Mouse (Mus musculus) heart, embryonic 14.5 days (tissue): ENCODE results near the gene Rhno1. TPM values are rescaled to one million over a fixed set of nuclear protein-coding genes. Genes with fewer than 3 reads are reported as not detected.
"Not testable (repeated sequence)": the region's sequence is repeated elsewhere in the genome, so short reads cannot be mapped to it uniquely, and the experiment has no call there.

Source experiments
- ATAC-seq: fragments of 200-750 bp; cut with Nextera tagmentation; 2 replicates; pipeline ENCODE4 v1.8.0; 2017; ENCODE audit warnings: low read depth, moderate TSS enrichment; ENCODE audit not compliant: insufficient number of reproducible peaks, insufficient read depth, low FRiP score
- H3K27ac ChIP-seq, 2 experiments: fragments of 200-500 bp in 1 of 2; fragments of 300-500 bp in 1 of 2; sonication (generic) in 1 of 2; replicated peaks in 1 of 2; 2 replicates each; pipeline ENCODE4 v1.5.1; 2012 to 2014; ENCODE audit warnings: low read depth in 2 of 2, low read length in 2 of 2, control low read depth in 1 of 2, mild to moderate bottlenecking in 1 of 2, mixed read lengths in 1 of 2; ENCODE audit not compliant: control insufficient read depth in 1 of 2, insufficient read depth in 1 of 2
- H3K27me3 ChIP-seq: fragments of 300-500 bp; sonication (generic); 2 replicates; pipeline ENCODE4 v1.6.1; 2014; ENCODE audit warnings: mild to moderate bottlenecking, low read length, control low read depth; ENCODE audit not compliant: control insufficient read depth, insufficient read depth
- H3K36me3 ChIP-seq: fragments of 300-500 bp; sonication (generic); 2 replicates; pipeline ENCODE4 v1.6.1; 2014; ENCODE audit warnings: mild to moderate bottlenecking, control low read depth, low read length, mixed read lengths; ENCODE audit not compliant: control insufficient read depth, insufficient read depth
- H3K4me1 ChIP-seq, 2 experiments: fragments of 200-500 bp in 1 of 2; fragments of 300-500 bp in 1 of 2; sonication (generic) in 1 of 2; 2 replicates each; pipeline ENCODE4 v1.6.1; 2012 to 2014; ENCODE audit warnings: low read length in 2 of 2, control low read depth in 1 of 2, mixed read lengths in 1 of 2; ENCODE audit not compliant: control insufficient read depth in 2 of 2, insufficient read depth in 2 of 2
- H3K4me2 ChIP-seq: fragments of 300-500 bp; sonication (generic); 2 replicates; pipeline ENCODE4 v1.6.1; 2014; ENCODE audit warnings: mild to moderate bottlenecking, low read length
- H3K4me3 ChIP-seq, 2 experiments: fragments of 200-500 bp in 1 of 2; fragments of 300-500 bp in 1 of 2; sonication (generic) in 1 of 2; 2 replicates each; pipeline ENCODE4 v1.5.1; 2012 to 2014; ENCODE audit warnings: low read length in 2 of 2, mild to moderate bottlenecking in 2 of 2, control low read depth in 1 of 2, low read depth in 1 of 2, moderate library complexity in 1 of 2; ENCODE audit not compliant: control insufficient read depth in 1 of 2, insufficient read depth in 1 of 2
- H3K9ac ChIP-seq: fragments of 300-500 bp; sonication (generic); 2 replicates; pipeline ENCODE4 v1.6.1; 2014; ENCODE audit warnings: mild to moderate bottlenecking, low read length
- H3K9me3 ChIP-seq: fragments of 300-500 bp; sonication (generic); 2 replicates; pipeline ENCODE4 v1.6.1; 2016; ENCODE audit warnings: low read length, control low read depth; ENCODE audit not compliant: control insufficient read depth
- WGBS: fragments of 180-500 bp; shearing (Covaris S2); extraction: QIAGEN DNeasy Blood & Tissue Kit; methylation state at CpG from one replicate; pipeline ENCODE4 v1.1.7; 2014; 5-methylcytosine and 5-hydroxymethylcytosine counted together
- polyA plus RNA-seq: library from polyadenylated mRNA; unstranded; fragments of >200 nt; fragmentation: Nextera tagmentation; extraction: Ambion mirVana; gene quantifications from 2 replicates; pipeline ENCODE4 v1.2.1, GENCODE M21; 2014

The Rhno1 gene
- polyA plus RNA-seq, 1 experiment from 2014 or later: 79.2 TPM

- no peaks in the 10 kb centered on the region for H3K9me3 ChIP-seq
- H3K27me3 ChIP-seq: no peaks in the 10 kb centered on the region
- peaks cover 5 to 13% of the 10 kb centered on the region in 2 experiments; a peak in 3 of 4 replicates for H3K4me1 ChIP-seq
- H3K9ac ChIP-seq: no peak overlapping the region
- no peaks in the 10 kb centered on the region for H3K36me3 ChIP-seq
- WGBS: 77% methylated on average over 7 of the region's 7 CpGs
- ATAC-seq: no peak
- H3K4me3 ChIP-seq: no peak overlapping the region
- H3K27ac ChIP-seq: no peak overlapping the region
- H3K4me2 ChIP-seq: no peak overlapping the region
Measured at GRCm38 (mm10) chr6:128397574-128398261, 35.0 kb upstream of the Rhno1 start.

GRCm38 (mm10) chr6:128390683-128391082 lies 28.0 kb upstream of the Rhno1 start:
- Histone ChIP-seq H3K4me1 (no peaks in the 10 kb centered on the region; a peak in 1 of 4 replicates), H3K4me2 (no peak overlapping the region), H3K27me3 (no peaks in the 10 kb centered on the region), H3K9ac (no peak overlapping the region), H3K4me3 (no peak overlapping the region), H3K9me3 (no peaks in the 10 kb centered on the region), H3K27ac (no peak overlapping the region), H3K36me3 (no peaks in the 10 kb centered on the region)
- 68% methylated on average over 1 of the region's 1 CpGs for WGBS
- ATAC-seq: no peak

DNA sequence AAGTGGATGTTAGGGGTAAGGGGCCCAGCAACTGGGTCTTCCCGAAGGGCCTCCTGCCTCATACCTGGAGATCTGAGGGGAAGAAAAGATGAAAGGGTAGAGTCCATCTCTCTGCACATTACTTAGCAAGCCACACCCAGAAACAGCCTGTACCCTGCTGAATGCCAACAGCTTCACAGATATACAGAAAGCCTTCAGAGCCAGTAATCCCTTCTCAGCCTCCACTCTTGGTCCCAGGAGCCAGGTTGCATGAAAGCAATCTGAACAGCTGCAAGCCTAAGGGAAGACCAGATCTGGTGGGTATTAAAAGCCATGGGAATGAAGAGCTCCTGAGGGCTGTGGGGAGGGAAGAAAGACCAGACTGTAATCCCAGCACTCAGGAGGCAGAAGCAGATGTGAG lies 26.5 kb upstream of the Rhno1 start:
- H3K27me3 ChIP-seq: no peaks in the 10 kb centered on the region
- no peaks in the 10 kb centered on the region for H3K9me3 ChIP-seq
- H3K4me1 ChIP-seq: no peaks in the 10 kb centered on the region; a peak in 1 of 4 replicates
- H3K4me2 ChIP-seq: no peak overlapping the region
- H3K36me3 ChIP-seq: no peaks in the 10 kb centered on the region
- H3K9ac ChIP-seq: no peak overlapping the region
- H3K4me3 ChIP-seq: no peak overlapping the region
- WGBS: 78% methylated on average over 1 of the region's 1 CpGs
- no peak overlapping the region for H3K27ac ChIP-seq
- ATAC-seq: no peak

- ATAC-seq: no peak
- no peak overlapping the region for H3K27ac ChIP-seq
- no peaks in the 10 kb centered on the region for H3K4me1 ChIP-seq
- WGBS: 49% methylated on average over 1 of the region's 1 CpGs
- no peak overlapping the region for H3K4me2 ChIP-seq
- H3K9me3 ChIP-seq: no peaks in the 10 kb centered on the region
- H3K9ac ChIP-seq: no peak overlapping the region
- H3K4me3 ChIP-seq: no peak overlapping the region
- no peaks in the 10 kb centered on the region for H3K27me3 ChIP-seq
- H3K36me3 ChIP-seq: no peaks in the 10 kb centered on the region
Measured at GRCm38 (mm10) chr6:128385026-128385425, 22.3 kb upstream of the Rhno1 start.

DNA sequence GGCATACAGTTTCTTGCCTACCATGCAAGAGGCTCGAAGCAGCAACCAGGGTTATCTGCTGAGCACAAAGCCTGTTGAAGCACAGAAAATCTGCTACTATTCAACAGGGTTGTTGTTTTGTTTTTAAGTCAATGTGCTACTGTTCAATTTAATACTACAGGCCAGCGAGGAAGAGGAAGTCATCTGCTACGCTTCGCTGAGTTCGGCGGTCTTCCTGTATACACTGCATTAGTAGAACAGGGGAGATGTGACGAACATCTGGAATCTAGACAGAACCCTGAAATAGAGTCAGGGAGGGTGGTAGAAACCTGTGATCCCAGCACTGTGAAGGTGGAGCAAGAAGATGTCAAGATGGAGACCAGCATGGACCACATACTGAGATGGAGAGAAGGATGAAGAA lies 21.0 kb upstream of the Rhno1 start:
- H3K27me3 ChIP-seq: no peaks in the 10 kb centered on the region
- H3K9ac ChIP-seq: no peak overlapping the region
- ATAC-seq: no peak
- no peak overlapping the region for H3K4me2 ChIP-seq
- H3K36me3 ChIP-seq: no peaks in the 10 kb centered on the region
- WGBS: 75% methylated on average over 7 of the region's 7 CpGs
- H3K9me3 ChIP-seq: no peaks in the 10 kb centered on the region
- H3K27ac ChIP-seq: no peak overlapping the region
- H3K4me1 ChIP-seq: no peaks in the 10 kb centered on the region
- H3K4me3 ChIP-seq: no peak overlapping the region

GRCm38 (mm10) chr6:128381254-128381653 lies 18.5 kb upstream of the Rhno1 start:
- Histone ChIP-seq H3K27me3 (no peaks in the 10 kb centered on the region), H3K4me2 (no peak overlapping the region), H3K4me3 (no peak overlapping the region), H3K4me1 (no peaks in the 10 kb centered on the region), H3K27ac (no peak overlapping the region), H3K36me3 (peaks cover 7% of the 10 kb centered on the region), H3K9me3 (no peaks in the 10 kb centered on the region), H3K9ac (no peak overlapping the region)
- ATAC-seq: no peak
- 74% methylated on average over 3 of the region's 3 CpGs for WGBS

- H3K9me3 ChIP-seq, ATAC-seq, H3K27ac ChIP-seq, H3K4me3 ChIP-seq, H3K4me2 ChIP-seq, H3K27me3 ChIP-seq, H3K4me1 ChIP-seq, H3K9ac ChIP-seq: not testable (repeated sequence)
- WGBS: 69% methylated on average over 1 of the region's 1 CpGs
- H3K36me3 ChIP-seq: peaks cover 12% of the 10 kb centered on the region
Measured at GRCm38 (mm10) chr6:128380594-128381167, 18.0 kb upstream of the Rhno1 start.

DNA sequence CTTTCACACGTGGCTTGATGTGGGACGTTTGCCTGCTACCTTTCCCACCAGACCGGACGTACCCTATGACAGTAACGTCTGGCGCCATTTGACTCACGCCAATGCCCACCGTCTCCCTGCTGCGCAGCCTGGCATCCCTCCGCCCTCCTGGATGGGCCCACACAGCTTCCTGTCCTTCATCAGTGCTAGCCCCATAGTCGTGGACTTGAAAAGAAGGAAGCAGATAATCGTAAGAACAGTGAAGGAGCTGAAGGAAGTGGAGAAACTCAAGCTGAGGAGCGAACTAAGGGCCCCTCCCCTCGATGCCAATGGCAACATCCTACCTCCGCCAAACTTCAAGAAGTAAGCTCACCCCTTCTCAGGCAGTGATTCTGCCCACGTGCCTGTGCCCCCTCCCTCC lies 16.9 kb upstream of the Rhno1 start:
- 75% methylated on average over 16 of the region's 16 CpGs for WGBS
- H3K9me3 ChIP-seq: no peaks in the 10 kb centered on the region
- H3K4me3 ChIP-seq: no peak overlapping the region
- no peaks in the 10 kb centered on the region for H3K27me3 ChIP-seq
- H3K9ac ChIP-seq: no peak overlapping the region
- peaks cover 0 to 4% of the 10 kb centered on the region in 2 experiments; a peak in 1 of 4 replicates for H3K4me1 ChIP-seq
- no peak for ATAC-seq
- peaks cover 18% of the 10 kb centered on the region for H3K36me3 ChIP-seq
- H3K27ac ChIP-seq: no peak overlapping the region
- no peak overlapping the region for H3K4me2 ChIP-seq
